Mouse (Mus musculus) bone marrow, adult 2 months (tissue): ENCODE measurements around the gene Exosc8. TPM values are rescaled to one million over a fixed set of nuclear protein-coding genes. Genes with fewer than 3 reads are reported as not detected.
"Not testable (repeated sequence)": the region's sequence is repeated elsewhere in the genome, so short reads cannot be mapped to it uniquely, and the experiment has no call there.

Source experiments
- H3K27ac ChIP-seq: fragments of 200-500 bp; 2 replicates; pipeline ENCODE4 v1.5.1; 2012; ENCODE audit warnings: low read depth, mild to moderate bottlenecking, control low read depth, inconsistent platforms, low read length; ENCODE audit not compliant: control insufficient read depth, poor library complexity, insufficient read depth
- H3K4me1 ChIP-seq: fragments of 200-500 bp; 2 replicates; pipeline ENCODE4 v1.6.1; 2011; ENCODE audit warnings: low read length; ENCODE audit not compliant: control insufficient read depth, insufficient read depth
- H3K4me3 ChIP-seq: fragments of 200-500 bp; replicated peaks from 2 replicates; pipeline ENCODE3; 2011; ENCODE audit warnings: mild to moderate bottlenecking, low read depth, low read length, control low read depth; ENCODE audit not compliant: control insufficient read depth
- CTCF ChIP-seq: fragments of 200-500 bp; IDR thresholded peaks from 2 replicates; pipeline ENCODE4 v1.5.1; 2011; ENCODE audit warnings: low read length, control low read depth; ENCODE audit not compliant: control insufficient read depth, insufficient read depth
- POLR2A ChIP-seq: fragments of 200-500 bp; IDR thresholded peaks from 2 replicates; pipeline ENCODE4 v1.6.1; 2011; ENCODE audit warnings: low read depth, mild to moderate bottlenecking, control low read depth, low read length, borderline replicate concordance; ENCODE audit not compliant: control insufficient read depth
- WGBS: fragments of 180-500 bp; shearing (Covaris S2); methylation state at CpG from one replicate; pipeline ENCODE4 v1.1.7; 2018; 5-methylcytosine and 5-hydroxymethylcytosine counted together
- polyA plus RNA-seq: library from polyadenylated mRNA; stranded (reverse); fragments of >200 nt; gene quantifications from 2 replicates; pipeline ENCODE4 v1.2.4, GENCODE M21; 2011; ENCODE audit warnings: low replicate concordance; ENCODE audit not compliant: missing spikeins, insufficient read depth, insufficient read length

Gene Exosc8
- polyA plus RNA-seq, 1 experiment = 112 TPM

DNA sequence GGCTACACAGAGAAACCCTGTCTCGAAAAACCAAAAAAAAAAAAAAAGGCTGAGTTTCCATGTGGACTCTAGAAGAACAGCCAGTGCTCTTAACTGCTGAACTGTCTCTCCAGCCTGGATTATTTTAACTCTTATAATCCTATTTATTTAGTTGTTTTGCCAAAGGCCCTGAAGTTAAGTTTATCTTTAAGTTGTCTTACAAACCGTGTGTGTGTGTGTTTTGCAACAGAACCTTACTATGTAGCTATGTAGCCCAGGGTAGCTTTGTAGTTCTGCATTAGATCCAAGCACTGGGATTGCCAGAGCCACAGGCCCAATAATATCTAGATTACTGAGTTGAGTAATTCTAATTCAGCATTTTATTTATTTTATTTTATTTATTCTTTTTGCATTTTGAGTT, 9.8 kb downstream of the Exosc8 start:
- 68% methylated on average over 2 of the region's 2 CpGs for WGBS
- TF ChIP-seq POLR2A = no peak
- TF ChIP-seq CTCF = no peak
- Histone ChIP-seq H3K4me3 (no peak overlapping the region), H3K4me1 (no peaks in the 10 kb centered on the region; the same call in 1 of the 2 replicates), H3K27ac (no peak overlapping the region)

DNA sequence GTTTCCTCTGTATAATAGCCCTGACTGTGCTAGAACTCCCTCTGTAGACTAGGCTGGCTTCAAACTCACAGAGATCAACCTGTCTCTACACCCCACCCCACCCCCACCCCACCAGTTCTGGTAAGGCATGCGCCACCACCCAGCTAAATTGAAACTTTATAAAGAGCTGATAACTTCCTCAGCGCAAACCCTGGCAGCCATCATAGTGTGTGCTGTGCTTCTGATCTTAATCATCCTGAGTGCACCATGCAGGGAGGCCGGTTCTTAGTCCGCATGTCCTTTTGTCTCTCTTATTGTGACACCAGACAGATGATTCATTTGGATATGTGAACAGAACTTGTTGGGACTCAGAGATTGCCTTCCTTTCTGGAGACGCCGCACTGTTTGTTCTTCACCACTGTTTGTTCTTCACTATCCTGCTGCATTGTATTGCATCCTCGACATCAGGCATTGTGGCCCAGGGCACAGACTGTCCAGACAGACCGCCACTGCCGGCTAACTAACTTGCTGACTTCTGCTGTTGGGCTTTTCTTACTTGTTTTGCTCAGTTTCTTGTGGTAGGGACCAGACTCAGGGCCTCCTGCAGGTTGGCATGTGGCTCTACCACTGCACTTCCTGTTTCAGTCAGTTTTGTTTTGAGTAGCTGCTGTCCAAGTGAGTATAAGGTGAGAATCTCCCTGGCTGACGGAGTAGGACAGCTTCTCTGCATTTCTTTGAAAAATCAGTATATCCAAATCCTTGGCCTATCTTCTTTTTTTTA, 11.3 kb downstream of the Exosc8 start:
- Histone ChIP-seq H3K27ac (peak overlapping the region; percentile 80; the same call in 1 of the 2 replicates), H3K4me3 (no peak overlapping the region), H3K4me1 (no peaks in the 10 kb centered on the region; the same call in 1 of the 2 replicates)
- 42% methylated on average over 10 of the region's 10 CpGs for WGBS
- TF ChIP-seq CTCF = peak; percentile 9; the same call in 1 of the 2 replicates
- no peak for TF ChIP-seq POLR2A

DNA sequence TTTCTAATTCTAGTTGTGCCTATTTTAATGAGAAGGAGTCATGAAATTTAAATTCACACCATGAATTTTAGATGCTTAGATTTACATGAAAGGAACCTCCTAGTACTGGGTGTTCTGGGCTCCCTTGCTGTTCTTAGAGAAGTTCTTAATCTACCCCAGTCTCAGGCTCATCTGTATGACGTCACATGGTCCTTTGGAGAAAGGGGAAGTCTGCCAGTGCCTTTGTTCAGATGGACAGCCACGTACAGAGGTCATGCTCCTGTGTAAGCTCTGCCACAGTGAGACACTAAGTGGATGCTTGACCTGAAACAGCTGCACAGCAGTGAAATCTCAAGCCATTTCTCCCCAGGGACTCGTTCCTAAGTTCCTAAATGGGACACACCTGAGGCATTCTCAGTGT, 16.2 kb downstream of the Exosc8 start:
- H3K27ac ChIP-seq = no peak overlapping the region
- no peak for TF ChIP-seq POLR2A
- TF ChIP-seq CTCF = no peak
- H3K4me3 ChIP-seq = no peak overlapping the region
- no peaks in the 10 kb centered on the region; the same call in 1 of the 2 replicates for H3K4me1 ChIP-seq
- 33% methylated on average over 3 of the region's 3 CpGs for WGBS

DNA sequence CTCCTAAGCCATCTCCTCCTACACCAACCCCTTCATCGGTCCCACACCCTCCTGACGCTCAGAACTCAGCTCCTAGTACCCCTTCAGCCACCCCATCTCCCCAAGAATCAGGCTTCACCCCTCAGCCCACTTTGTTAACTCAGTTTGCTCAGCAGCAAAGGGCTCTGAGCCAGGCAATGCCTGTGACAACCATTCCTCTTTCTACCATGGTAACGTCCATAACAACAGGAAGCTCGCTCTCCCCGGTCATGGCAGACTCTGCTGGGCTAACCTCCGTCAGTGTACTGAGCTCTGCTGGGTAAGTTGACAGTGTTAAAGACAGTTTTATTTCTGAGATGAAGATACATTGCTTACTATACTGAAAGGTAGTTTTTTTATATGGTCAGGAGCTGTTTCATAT, 17.8 kb downstream of the Exosc8 start:
- Histone ChIP-seq H3K4me1 (no peaks in the 10 kb centered on the region), H3K4me3 (no peak overlapping the region), H3K27ac (no peak overlapping the region)
- WGBS = 88% methylated on average over 6 of the region's 6 CpGs
- TF ChIP-seq CTCF (no peak), POLR2A (no peak)

DNA sequence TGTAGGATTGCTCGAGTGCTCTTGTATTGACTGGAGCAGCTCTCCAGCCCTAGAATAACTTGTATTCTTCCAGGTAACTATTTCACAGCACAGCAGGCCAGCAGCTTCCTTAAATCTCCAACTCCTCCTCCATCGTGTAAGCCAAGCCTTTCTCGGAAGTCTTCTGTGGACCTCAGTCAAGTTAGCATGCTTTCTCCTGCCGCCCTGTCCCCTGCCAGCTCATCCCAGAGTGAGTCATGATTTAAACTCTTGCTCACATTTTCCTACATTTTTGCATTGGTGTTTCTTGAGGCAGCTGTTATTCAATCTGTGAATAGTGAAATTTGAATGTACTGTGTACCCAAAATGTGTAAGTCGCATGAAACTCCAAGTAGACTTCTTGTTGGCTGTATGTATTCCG, 19.7 kb downstream of the Exosc8 start:
- 85% methylated on average over 6 of the region's 6 CpGs for WGBS
- TF ChIP-seq CTCF = no peak
- no peak for TF ChIP-seq POLR2A
- Histone ChIP-seq H3K4me3 (no peak overlapping the region), H3K27ac (no peak overlapping the region), H3K4me1 (no peaks in the 10 kb centered on the region)

DNA sequence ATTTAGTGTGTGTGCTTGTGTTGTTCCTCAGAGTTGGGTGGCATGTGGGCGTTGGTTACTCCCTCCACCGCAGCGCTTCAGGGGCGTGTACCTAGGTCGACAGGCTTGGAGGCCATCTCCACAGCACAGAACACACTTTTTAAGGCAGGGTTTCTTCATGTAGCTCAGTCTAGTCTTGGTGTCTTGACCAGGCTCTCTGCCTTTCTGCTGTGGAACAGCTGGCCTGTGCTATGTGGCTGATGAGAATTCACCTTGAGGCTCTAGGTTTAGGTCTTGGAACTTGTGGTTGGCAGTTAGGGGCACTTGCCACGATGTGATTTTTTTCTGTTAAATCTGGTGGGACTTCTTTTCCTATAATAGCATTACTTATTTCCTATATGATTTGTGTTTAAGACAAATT, 20.9 kb downstream of the Exosc8 start, which contains the start of gene Gm21958:
Gm21958 (minus strand) TSS at position 101 of the 400 bp plus-strand sequence.
- Histone ChIP-seq H3K4me1 (no peaks in the 10 kb centered on the region), H3K27ac (no peak within 1 kb of the TSS), H3K4me3 (no peak within 1 kb of the TSS)
- TF ChIP-seq CTCF = no peak
- TF ChIP-seq POLR2A = no peak
- WGBS = 93% methylated on average over 6 of the region's 6 CpGs

DNA sequence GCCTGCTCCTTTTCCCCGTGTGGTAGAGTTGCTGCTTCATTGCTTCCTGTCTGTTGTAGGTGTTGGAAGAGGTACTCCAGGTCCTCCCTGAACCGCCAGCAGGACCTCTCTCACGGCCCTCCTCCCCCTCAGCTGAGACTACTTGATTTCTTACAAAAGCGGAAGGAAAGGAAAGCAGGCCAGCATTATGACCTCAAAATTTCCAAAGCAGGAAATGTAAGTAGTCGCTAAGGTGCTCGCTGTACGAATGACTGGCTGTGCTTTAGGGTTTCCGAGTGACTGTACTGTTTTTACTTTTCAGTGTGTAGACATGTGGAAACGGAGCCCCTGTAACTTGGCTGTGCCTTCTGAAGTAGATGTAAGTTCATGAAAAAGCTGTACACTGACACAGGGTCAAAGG, 26.2 kb downstream of the Exosc8 start:
- H3K4me3 ChIP-seq = no peak overlapping the region
- H3K4me1 ChIP-seq = peaks cover 1% of the 10 kb centered on the region
- WGBS = 16% methylated on average over 9 of the region's 9 CpGs
- TF ChIP-seq CTCF = no peak
- no peak for TF ChIP-seq POLR2A
- H3K27ac ChIP-seq = peak overlapping the region; percentile 80; the same call in 1 of the 2 replicates

DNA sequence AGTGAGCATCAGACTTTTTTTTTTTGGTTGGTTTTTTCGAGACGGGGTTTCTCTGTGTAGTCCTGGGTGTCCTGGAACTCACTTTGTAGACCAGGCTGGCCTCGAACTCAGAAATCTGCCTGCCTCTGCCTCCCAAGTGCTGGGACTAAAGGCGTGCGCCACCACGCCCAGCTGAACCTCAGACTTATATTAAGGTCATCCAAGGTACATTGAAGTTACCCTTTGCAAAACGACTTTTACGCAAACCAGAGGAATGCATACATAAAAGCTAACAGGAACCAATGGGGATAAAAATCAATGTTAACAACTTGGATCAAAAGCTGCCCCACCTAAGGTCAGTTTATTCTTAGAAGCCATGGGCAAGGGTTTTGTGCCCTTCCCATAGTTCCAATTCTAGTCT, 31.1 kb downstream of the Exosc8 start:
- not testable (repeated sequence) for H3K4me3 ChIP-seq, H3K4me1 ChIP-seq, H3K27ac ChIP-seq
- 89% methylated on average over 8 of the region's 8 CpGs for WGBS
